Mouse (Mus musculus): ENCODE measurements around the gene Fam89a. TPM values are rescaled to one million over a fixed set of nuclear protein-coding genes. Genes with fewer than 3 reads are reported as not detected.

The Fam89a gene
- total and polyA plus RNA-seq, 2 experiments = 2.8 to 17.4 TPM

GRCm38 (mm10) chr8:124758544-124758943, 6.9 kb upstream of the Fam89a start:
- H3K4me1 ChIP-seq (ENCODE audit: control insufficient read depth, insufficient read depth, low read length) = peaks cover 18% of the 10 kb centered on the region
- H3K79me2 ChIP-seq (ENCODE audit: control insufficient read depth, insufficient read depth, low read length) = no peaks in the 10 kb centered on the region
- TF ChIP-seq CTCF (IDR thresholded peaks at IDR 0.05; ENCODE audit: low read depth, low read length) = peak; percentile 89
- no peak for TF ChIP-seq POLR2A (IDR thresholded peaks at IDR 0.05; ENCODE audit: extremely low read depth, insufficient read depth, low read length)
- no peak overlapping the region for H3K27ac ChIP-seq (replicated peaks; ENCODE audit: insufficient read depth, low read depth, low read length)
- no peak overlapping the region for H3K9ac ChIP-seq (ENCODE audit: low read depth, low read length)
- DNase-seq (ENCODE audit: extremely low read depth, low read depth, low spot score) = peak; percentile 60
- H3K36me3 ChIP-seq (ENCODE audit: control insufficient read depth, insufficient read depth, low read length) = no peaks in the 10 kb centered on the region
- no peaks in the 10 kb centered on the region for H3K27me3 ChIP-seq (ENCODE audit: control insufficient read depth, insufficient read depth, low read length)
- no peak overlapping the region for H3K4me3 ChIP-seq (ENCODE audit: insufficient read depth, low read depth, low read length)
- WGBS = 34% methylated on average over 3 of the region's 3 CpGs

GRCm38 (mm10) chr8:124756601-124757000, 5.0 kb upstream of the Fam89a start:
- TF ChIP-seq CTCF (IDR thresholded peaks at IDR 0.05; ENCODE audit: low read depth, low read length) (no peak), POLR2A (IDR thresholded peaks at IDR 0.05; ENCODE audit: extremely low read depth, insufficient read depth, low read length) (no peak)
- DNase-seq (ENCODE audit: extremely low read depth, low read depth, low spot score) = no peak
- no peak overlapping the region for H3K9ac ChIP-seq (ENCODE audit: low read depth, low read length)
- peaks cover 29% of the 10 kb centered on the region for H3K4me1 ChIP-seq (ENCODE audit: control insufficient read depth, insufficient read depth, low read length)
- WGBS = 75% methylated on average over 5 of the region's 5 CpGs
- H3K27me3 ChIP-seq (ENCODE audit: control insufficient read depth, insufficient read depth, low read length) = no peaks in the 10 kb centered on the region
- no peak overlapping the region for H3K4me3 ChIP-seq (ENCODE audit: insufficient read depth, low read depth, low read length)
- H3K79me2 ChIP-seq (ENCODE audit: control insufficient read depth, insufficient read depth, low read length) = no peaks in the 10 kb centered on the region
- H3K27ac ChIP-seq (replicated peaks; ENCODE audit: insufficient read depth, low read depth, low read length) = no peak overlapping the region
- H3K36me3 ChIP-seq (ENCODE audit: control insufficient read depth, insufficient read depth, low read length) = no peaks in the 10 kb centered on the region

DNA sequence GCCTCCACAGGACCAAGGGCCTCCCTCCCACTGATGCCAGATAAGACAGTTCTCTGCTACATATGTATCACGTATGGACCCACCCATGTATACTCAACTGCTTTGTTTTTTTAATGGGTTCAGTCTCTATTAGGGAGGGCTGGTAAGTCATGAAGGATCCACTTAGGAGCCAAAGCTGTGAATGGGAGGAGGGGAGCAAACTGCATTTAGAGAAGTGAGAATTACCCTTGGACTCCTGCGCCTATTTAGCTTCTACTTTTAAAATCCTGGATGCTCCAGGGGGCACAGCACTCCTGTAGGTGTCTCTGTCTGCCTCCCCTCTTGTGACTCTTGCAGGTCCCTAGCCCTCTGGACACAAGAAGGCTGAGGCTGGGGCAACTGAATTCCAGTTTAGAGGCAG, 4.5 kb upstream of the Fam89a start:
- Histone ChIP-seq H3K36me3 (ENCODE audit: control insufficient read depth, insufficient read depth, low read length) (no peaks in the 10 kb centered on the region), H3K9ac (ENCODE audit: low read depth, low read length) (no peak overlapping the region), H3K4me3 (ENCODE audit: insufficient read depth, low read depth, low read length) (no peak overlapping the region), H3K27me3 (ENCODE audit: control insufficient read depth, insufficient read depth, low read length) (no peaks in the 10 kb centered on the region), H3K27ac (replicated peaks; ENCODE audit: insufficient read depth, low read depth, low read length) (no peak overlapping the region), H3K79me2 (ENCODE audit: control insufficient read depth, insufficient read depth, low read length) (no peaks in the 10 kb centered on the region), H3K4me1 (ENCODE audit: control insufficient read depth, insufficient read depth, low read length) (peaks cover 29% of the 10 kb centered on the region)
- TF ChIP-seq CTCF (IDR thresholded peaks at IDR 0.05; ENCODE audit: low read depth, low read length) = no peak
- TF ChIP-seq POLR2A (IDR thresholded peaks at IDR 0.05; ENCODE audit: extremely low read depth, insufficient read depth, low read length) = no peak
- 65% methylated on average over 2 of the region's 2 CpGs for WGBS
- no peak for DNase-seq (ENCODE audit: extremely low read depth, low read depth, low spot score)

DNA sequence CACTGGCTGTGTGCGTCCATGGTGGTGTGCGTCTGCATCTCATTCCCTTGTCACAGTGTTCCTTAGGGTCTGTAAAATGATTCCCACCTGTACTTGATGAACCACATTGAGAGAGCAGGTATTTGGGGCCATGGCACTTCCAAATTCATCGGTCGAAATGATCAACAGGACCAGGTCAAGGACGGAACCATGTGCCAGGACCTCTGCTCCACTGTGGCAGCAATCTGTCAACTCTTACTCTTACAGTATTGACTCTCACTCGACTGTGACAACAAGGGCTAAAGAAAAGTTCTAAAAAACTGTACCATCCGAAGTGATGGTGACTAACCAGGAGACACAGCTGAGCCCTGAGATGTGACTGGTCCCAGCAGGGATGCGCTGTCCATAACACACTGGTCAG, 3.8 kb upstream of the Fam89a start:
- DNase-seq (ENCODE audit: extremely low read depth, low read depth, low spot score) = peak; percentile 96
- Histone ChIP-seq H3K4me1 (ENCODE audit: control insufficient read depth, insufficient read depth, low read length) (peaks cover 29% of the 10 kb centered on the region), H3K36me3 (ENCODE audit: control insufficient read depth, insufficient read depth, low read length) (no peaks in the 10 kb centered on the region), H3K27me3 (ENCODE audit: control insufficient read depth, insufficient read depth, low read length) (no peaks in the 10 kb centered on the region), H3K79me2 (ENCODE audit: control insufficient read depth, insufficient read depth, low read length) (no peaks in the 10 kb centered on the region), H3K4me3 (ENCODE audit: insufficient read depth, low read depth, low read length) (no peak overlapping the region), H3K9ac (ENCODE audit: low read depth, low read length) (no peak overlapping the region), H3K27ac (replicated peaks; ENCODE audit: insufficient read depth, low read depth, low read length) (peak overlapping the region; percentile 78)
- WGBS = 32% methylated on average over 8 of the region's 8 CpGs
- TF ChIP-seq CTCF (IDR thresholded peaks at IDR 0.05; ENCODE audit: low read depth, low read length) = no peak
- no peak for TF ChIP-seq POLR2A (IDR thresholded peaks at IDR 0.05; ENCODE audit: extremely low read depth, insufficient read depth, low read length)

GRCm38 (mm10) chr8:124754792-124755190, 3.2 kb upstream of the Fam89a start:
- Histone ChIP-seq H3K4me3 (ENCODE audit: insufficient read depth, low read depth, low read length) (no peak overlapping the region), H3K79me2 (ENCODE audit: control insufficient read depth, insufficient read depth, low read length) (no peaks in the 10 kb centered on the region), H3K4me1 (ENCODE audit: control insufficient read depth, insufficient read depth, low read length) (peaks cover 29% of the 10 kb centered on the region), H3K36me3 (ENCODE audit: control insufficient read depth, insufficient read depth, low read length) (no peaks in the 10 kb centered on the region), H3K9ac (ENCODE audit: low read depth, low read length) (no peak overlapping the region; the same call in 1 of the 2 replicates), H3K27ac (replicated peaks; ENCODE audit: insufficient read depth, low read depth, low read length) (peak overlapping the region; percentile 78), H3K27me3 (ENCODE audit: control insufficient read depth, insufficient read depth, low read length) (no peaks in the 10 kb centered on the region)
- peak; percentile 91 for DNase-seq (ENCODE audit: extremely low read depth, low read depth, low spot score)
- no peak for TF ChIP-seq CTCF (IDR thresholded peaks at IDR 0.05; ENCODE audit: low read depth, low read length)
- TF ChIP-seq POLR2A (IDR thresholded peaks at IDR 0.05; ENCODE audit: extremely low read depth, insufficient read depth, low read length) = no peak
- WGBS = 17% methylated on average over 4 of the region's 4 CpGs

DNA sequence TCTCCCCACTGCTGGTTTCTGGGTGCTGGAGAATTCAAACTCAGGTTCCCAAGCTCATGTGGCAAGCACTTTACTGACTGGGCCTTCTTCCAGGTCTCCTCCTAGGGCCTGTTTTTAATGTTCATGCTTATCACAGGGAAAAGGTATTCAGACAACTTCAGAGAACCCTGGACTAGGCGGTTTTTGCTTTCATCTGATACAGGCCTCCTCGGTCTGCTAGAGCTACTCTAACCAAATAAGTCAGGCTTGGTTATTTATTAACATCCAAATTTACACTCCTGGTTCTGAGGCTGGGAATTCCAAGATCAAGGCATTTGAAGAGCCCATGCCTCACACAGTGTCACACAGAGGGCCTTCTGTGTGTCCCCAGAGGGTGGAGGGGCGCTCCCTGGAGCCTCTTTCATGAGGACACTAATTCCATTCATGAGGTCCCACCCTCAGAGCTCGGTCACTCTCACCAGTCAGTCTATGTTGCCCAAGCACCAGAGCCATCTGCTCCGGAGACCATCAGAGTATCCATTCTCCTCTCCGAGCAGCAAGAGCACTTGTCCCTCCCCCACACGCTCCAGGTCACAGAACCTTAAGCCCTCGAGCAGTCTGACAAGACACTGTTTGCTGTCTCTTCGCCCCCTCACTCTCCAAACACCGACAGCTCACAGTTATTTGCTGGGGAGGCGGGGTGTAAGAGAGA, 2.6 kb upstream of the Fam89a start:
- H3K36me3 ChIP-seq (ENCODE audit: control insufficient read depth, insufficient read depth, low read length) = no peaks in the 10 kb centered on the region
- H3K79me2 ChIP-seq (ENCODE audit: control insufficient read depth, insufficient read depth, low read length) = no peaks in the 10 kb centered on the region
- TF ChIP-seq POLR2A (IDR thresholded peaks at IDR 0.05; ENCODE audit: extremely low read depth, insufficient read depth, low read length) = no peak
- TF ChIP-seq CTCF (IDR thresholded peaks at IDR 0.05; ENCODE audit: low read depth, low read length) = no peak
- peak; percentile 95 for DNase-seq (ENCODE audit: extremely low read depth, low read depth, low spot score)
- peak overlapping the region; percentile 87 for H3K27ac ChIP-seq (replicated peaks; ENCODE audit: insufficient read depth, low read depth, low read length)
- peak overlapping the region; percentile 4; the same call in 1 of the 2 replicates for H3K9ac ChIP-seq (ENCODE audit: low read depth, low read length)
- 13% methylated on average over 11 of the region's 11 CpGs for WGBS
- H3K27me3 ChIP-seq (ENCODE audit: control insufficient read depth, insufficient read depth, low read length) = no peaks in the 10 kb centered on the region
- H3K4me3 ChIP-seq (ENCODE audit: insufficient read depth, low read depth, low read length) = no peak overlapping the region
- H3K4me1 ChIP-seq (ENCODE audit: control insufficient read depth, insufficient read depth, low read length) = peaks cover 29% of the 10 kb centered on the region

Data from liver, adult 2 months (tissue).